Mouse (Mus musculus) forebrain, embryonic 14.5 days (tissue): Measurements from ENCODE around the gene Oprd1. TPM values are rescaled to one million over a fixed set of nuclear protein-coding genes. Genes with fewer than 3 reads are reported as not detected.
A peak's percentile ranks its signal among the peaks of the same experiment; 100 is the strongest.

ENCODE experiments used
- ATAC-seq: fragments of 200-750 bp; cut with Nextera tagmentation; 2 replicates; pipeline ENCODE4 v1.8.0; 2017; ENCODE audit warnings: mild to moderate bottlenecking, moderate library complexity
- DNase-seq: peaks from one replicate; pipeline ENCODE4 v3.0.0-alpha.2; 2015; ENCODE audit warnings: low spot score
- H3K27ac ChIP-seq: fragments of 300-500 bp; sonication (generic); 2 replicates; pipeline ENCODE4 v1.5.1; 2014; ENCODE audit warnings: low read depth, mild to moderate bottlenecking, control low read depth, low read length, moderate library complexity
- H3K27me3 ChIP-seq: fragments of 300-500 bp; sonication (generic); replicated peaks from 2 replicates; pipeline ENCODE4 v1.6.1; 2014; ENCODE audit warnings: low read length, control low read depth, mixed read lengths; ENCODE audit not compliant: control insufficient read depth, insufficient read depth
- H3K36me3 ChIP-seq: fragments of 300-500 bp; sonication (generic); 2 replicates; pipeline ENCODE4 v1.6.1; 2014; ENCODE audit warnings: low read length, control low read depth; ENCODE audit not compliant: control insufficient read depth, insufficient read depth
- H3K4me1 ChIP-seq: fragments of 300-500 bp; sonication (generic); 2 replicates; pipeline ENCODE4 v1.6.1; 2014; ENCODE audit warnings: antibody characterized with exemption, low read length, control low read depth; ENCODE audit not compliant: control insufficient read depth, insufficient read depth
- H3K4me2 ChIP-seq: fragments of 300-500 bp; sonication (generic); 2 replicates; pipeline ENCODE4 v1.6.1; 2014; ENCODE audit warnings: mild to moderate bottlenecking, control low read depth, low read length
- H3K4me3 ChIP-seq: fragments of 300-500 bp; sonication (generic); 2 replicates; pipeline ENCODE4 v1.5.1; 2014; ENCODE audit warnings: low read depth, low read length, control low read depth
- H3K9ac ChIP-seq: fragments of 300-500 bp; sonication (generic); 2 replicates; pipeline ENCODE4 v1.6.1; 2014; ENCODE audit warnings: mild to moderate bottlenecking, low read length, control low read depth, moderate library complexity
- H3K9me3 ChIP-seq: fragments of 300-500 bp; sonication (generic); replicated peaks from 2 replicates; pipeline ENCODE4 v1.6.1; 2016; ENCODE audit warnings: low read length, control low read depth, mixed read lengths; ENCODE audit not compliant: control insufficient read depth
- WGBS: fragments of 180-500 bp; shearing (Covaris S2); extraction: QIAGEN DNeasy Blood & Tissue Kit; methylation state at CpG from one replicate; pipeline ENCODE4 v1.1.7; 2014; 5-methylcytosine and 5-hydroxymethylcytosine counted together
- polyA plus RNA-seq: library from polyadenylated mRNA; unstranded; fragments of >200 nt; fragmentation: Nextera tagmentation; extraction: Ambion mirVana; gene quantifications from 2 replicates; pipeline ENCODE4 v1.2.1, GENCODE M21; 2014

Oprd1 gene
- polyA plus RNA-seq, 1 experiment from 2014 or later, result 0.05 TPM

DNA sequence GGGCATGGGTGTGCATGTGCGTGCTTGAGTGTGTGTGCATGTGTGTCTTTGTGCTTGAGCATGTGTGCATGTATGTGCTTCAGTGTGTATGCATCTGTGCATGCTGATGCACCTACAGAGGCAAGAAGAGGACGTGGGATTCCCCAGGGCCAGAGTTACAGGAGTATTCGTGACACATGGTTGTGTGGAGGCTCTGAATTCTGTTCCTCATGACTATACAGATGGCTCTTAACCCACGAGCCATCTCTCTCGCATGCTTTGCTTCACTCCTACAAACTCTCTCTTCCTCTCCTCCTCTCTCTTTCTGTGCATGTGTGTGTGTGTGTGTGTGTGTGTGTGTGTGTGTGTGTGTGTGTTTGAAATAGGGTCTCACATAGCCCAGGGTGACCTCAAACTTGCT lies 25.5 kb upstream of the Oprd1 start:
- H3K27ac ChIP-seq, result no peak overlapping the region
- WGBS, result 78% methylated on average over 5 of the region's 5 CpGs
- H3K4me1 ChIP-seq, result no peaks in the 10 kb centered on the region
- no peak overlapping the region for H3K4me2 ChIP-seq
- H3K9me3 ChIP-seq, result no peaks in the 10 kb centered on the region
- no peak for DNase-seq
- H3K27me3 ChIP-seq, result no peaks in the 10 kb centered on the region
- H3K36me3 ChIP-seq, result no peaks in the 10 kb centered on the region
- no peak overlapping the region for H3K9ac ChIP-seq
- H3K4me3 ChIP-seq, result no peak overlapping the region
- ATAC-seq, result no peak

DNA sequence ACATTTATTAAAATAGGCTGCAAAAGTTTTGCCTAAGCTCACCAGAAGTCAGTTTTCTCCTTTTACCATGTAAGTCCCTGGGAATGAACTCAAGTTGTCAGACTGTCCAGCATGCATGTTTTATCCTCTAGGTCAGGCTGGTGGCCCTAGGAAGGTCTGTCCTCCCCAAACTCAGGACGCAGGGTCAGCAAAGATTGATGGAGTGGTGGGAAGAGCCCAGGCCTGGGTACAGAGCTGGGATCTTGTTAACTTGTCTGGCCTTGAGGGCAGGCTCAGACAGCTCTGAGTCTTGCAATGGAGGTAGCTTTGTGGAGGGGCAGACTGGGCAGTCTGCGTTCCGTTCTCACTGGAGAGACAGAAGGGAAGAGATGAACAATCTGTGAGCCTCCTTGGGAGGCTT lies 25.0 kb upstream of the Oprd1 start:
- 96% methylated on average over 3 of the region's 3 CpGs for WGBS

DNA sequence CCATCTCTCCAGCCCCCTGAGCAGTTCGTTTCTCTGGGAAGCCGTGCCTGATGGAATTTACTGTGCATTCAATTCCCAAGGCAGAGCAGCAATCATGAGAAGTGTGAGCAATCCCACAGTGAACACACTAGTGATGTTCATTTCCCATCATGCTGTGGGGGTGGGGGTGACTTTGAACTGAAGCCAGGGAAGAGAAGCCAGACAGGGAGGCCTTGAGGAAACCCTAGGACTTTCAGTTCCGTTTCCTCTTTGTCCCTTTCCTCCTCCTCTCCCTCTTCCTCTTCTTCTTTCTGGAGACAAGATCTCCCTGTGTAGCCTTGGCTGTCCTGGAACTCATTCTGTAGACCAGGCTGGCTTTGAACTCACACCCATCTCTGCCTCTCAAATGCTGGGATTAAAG lies 23.1 kb upstream of the Oprd1 start:
- H3K4me1 ChIP-seq, result no peaks in the 10 kb centered on the region
- H3K9me3 ChIP-seq, result no peaks in the 10 kb centered on the region
- H3K27ac ChIP-seq, result no peak overlapping the region
- no peak for ATAC-seq
- no peak overlapping the region for H3K4me2 ChIP-seq
- H3K9ac ChIP-seq, result no peak overlapping the region
- no peaks in the 10 kb centered on the region for H3K36me3 ChIP-seq
- WGBS, result 94% methylated on average over 3 of the region's 3 CpGs
- DNase-seq, result no peak
- no peak overlapping the region for H3K4me3 ChIP-seq
- H3K27me3 ChIP-seq, result no peaks in the 10 kb centered on the region

More for the DNA sequence above, 25.0 kb upstream of the Oprd1 start:
- no peak overlapping the region for H3K9ac ChIP-seq
- no peak overlapping the region for H3K4me2 ChIP-seq
- DNase-seq, result no peak
- H3K27me3 ChIP-seq, result no peaks in the 10 kb centered on the region
- no peaks in the 10 kb centered on the region for H3K36me3 ChIP-seq
- H3K4me3 ChIP-seq, result no peak overlapping the region
- no peaks in the 10 kb centered on the region for H3K9me3 ChIP-seq
- ATAC-seq, result no peak
- H3K4me1 ChIP-seq, result no peaks in the 10 kb centered on the region
- H3K27ac ChIP-seq, result no peak overlapping the region

DNA sequence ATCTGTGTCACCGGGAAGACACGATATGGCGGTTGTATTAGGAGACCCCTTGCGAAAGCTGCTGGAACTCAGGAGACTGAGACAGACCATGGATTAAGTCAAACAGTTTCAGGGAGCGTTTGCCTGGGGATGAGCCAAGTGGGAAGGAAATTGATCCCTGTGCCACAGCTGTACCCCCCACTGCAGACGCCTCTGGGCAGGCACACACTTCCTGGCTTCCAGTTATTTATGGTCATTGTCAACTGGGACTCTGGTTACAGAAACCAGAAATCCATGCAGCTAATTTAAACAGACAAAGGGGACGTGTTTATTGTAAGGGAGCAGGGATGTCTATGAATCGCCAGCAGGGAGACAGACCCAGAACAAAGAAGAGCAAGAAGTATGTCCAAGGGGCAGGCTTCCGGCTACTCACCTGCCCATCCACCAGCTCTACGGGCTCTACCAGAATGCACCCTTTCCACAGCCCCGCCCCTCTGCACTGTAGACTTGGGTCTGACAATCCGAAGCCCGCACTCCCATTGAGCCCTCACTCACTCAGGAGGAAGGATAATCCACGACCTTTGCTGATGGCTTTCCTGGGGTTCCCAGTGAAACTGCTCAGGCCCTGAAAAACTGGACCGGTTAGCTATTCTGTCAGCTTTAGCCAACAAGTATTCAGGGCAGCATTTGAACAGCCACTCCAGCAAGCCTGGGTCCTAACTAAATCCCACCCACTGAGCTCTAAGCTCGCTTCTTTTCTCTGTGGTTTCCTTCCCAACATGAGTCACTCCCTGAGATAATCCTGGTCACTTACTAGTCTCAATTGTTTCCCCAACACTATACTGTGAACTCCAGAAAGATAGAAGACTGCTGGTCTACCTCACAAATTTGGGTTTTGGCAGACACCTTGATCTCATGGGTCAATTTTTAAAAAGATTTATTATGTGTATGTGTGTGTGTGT lies 22.3 kb upstream of the Oprd1 start:
- no peak overlapping the region for H3K9ac ChIP-seq
- no peaks in the 10 kb centered on the region for H3K27me3 ChIP-seq
- no peaks in the 10 kb centered on the region for H3K36me3 ChIP-seq
- no peak overlapping the region for H3K4me2 ChIP-seq
- DNase-seq, result no peak
- no peak overlapping the region for H3K27ac ChIP-seq
- no peak for ATAC-seq
- WGBS, result 60% methylated on average over 16 of the region's 16 CpGs
- no peaks in the 10 kb centered on the region for H3K4me1 ChIP-seq
- no peaks in the 10 kb centered on the region for H3K9me3 ChIP-seq
- no peak overlapping the region for H3K4me3 ChIP-seq

DNA sequence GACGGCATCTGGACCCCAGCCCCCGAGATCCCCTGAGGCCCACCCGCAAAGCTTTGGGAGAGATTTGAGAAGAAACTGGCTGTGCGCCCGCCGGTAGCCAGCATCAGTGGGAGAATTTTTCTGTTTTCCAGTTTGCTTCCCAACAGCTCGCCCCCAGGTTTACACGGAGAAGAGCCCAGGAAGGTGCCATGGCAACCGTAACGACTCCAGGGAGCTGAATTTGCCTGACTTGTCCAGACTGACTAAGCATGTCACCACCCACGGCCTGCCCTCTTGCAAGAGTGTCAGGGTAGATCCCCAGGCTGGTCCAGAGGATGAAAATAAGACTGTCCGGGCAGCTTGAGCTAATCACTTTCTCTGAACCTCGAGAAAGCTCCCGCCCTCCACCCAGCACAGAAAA lies 21.4 kb upstream of the Oprd1 start:
- ATAC-seq (no peak), DNase-seq (no peak)
- H3K27ac ChIP-seq, result no peak overlapping the region
- no peak overlapping the region for H3K9ac ChIP-seq
- no peaks in the 10 kb centered on the region for H3K9me3 ChIP-seq
- WGBS, result 64% methylated on average over 14 of the region's 14 CpGs
- no peaks in the 10 kb centered on the region for H3K27me3 ChIP-seq
- no peaks in the 10 kb centered on the region for H3K36me3 ChIP-seq
- no peak overlapping the region for H3K4me3 ChIP-seq
- no peak overlapping the region for H3K4me2 ChIP-seq
- H3K4me1 ChIP-seq, result no peaks in the 10 kb centered on the region

DNA sequence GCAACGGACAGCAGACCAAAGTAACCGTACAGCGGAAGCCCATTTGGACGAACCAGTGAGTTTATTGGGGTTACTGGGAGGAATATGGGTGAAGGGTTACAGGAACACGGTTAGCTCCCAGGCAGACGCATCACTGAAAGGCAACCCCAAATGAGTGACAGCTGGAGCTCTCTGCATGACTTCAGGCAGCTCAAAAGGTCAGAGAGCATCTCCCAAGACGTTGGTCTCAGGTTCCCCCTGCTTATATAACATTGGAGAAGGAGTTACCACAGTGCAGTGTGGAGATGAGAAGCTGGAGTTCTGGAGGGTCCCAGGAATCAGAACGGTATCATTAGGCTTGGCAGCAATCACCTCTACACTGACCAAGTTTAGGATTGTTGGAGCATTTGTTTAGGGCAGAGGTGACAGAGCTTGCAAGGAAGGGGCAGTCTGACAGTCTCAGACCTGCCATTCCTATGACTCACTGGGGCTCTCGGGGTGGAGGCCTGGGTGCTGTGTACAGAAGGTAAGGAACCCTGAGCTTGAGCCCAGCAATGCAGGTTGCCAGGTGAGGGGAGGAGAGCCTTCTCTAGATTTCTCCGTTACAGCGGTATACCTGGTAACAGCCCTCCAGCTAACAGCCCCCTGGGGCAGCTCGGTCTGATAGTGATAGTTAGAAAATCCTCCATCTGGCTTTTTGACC lies 12.8 kb upstream of the Oprd1 start:
- Histone ChIP-seq H3K4me2 (no peak overlapping the region), H3K4me1 (no peaks in the 10 kb centered on the region), H3K27ac (no peak overlapping the region), H3K36me3 (no peaks in the 10 kb centered on the region), H3K9me3 (no peaks in the 10 kb centered on the region), H3K27me3 (no peaks in the 10 kb centered on the region), H3K4me3 (no peak overlapping the region), H3K9ac (no peak overlapping the region)
- no peak for DNase-seq
- 71% methylated on average over 12 of the region's 12 CpGs for WGBS
- no peak for ATAC-seq

DNA sequence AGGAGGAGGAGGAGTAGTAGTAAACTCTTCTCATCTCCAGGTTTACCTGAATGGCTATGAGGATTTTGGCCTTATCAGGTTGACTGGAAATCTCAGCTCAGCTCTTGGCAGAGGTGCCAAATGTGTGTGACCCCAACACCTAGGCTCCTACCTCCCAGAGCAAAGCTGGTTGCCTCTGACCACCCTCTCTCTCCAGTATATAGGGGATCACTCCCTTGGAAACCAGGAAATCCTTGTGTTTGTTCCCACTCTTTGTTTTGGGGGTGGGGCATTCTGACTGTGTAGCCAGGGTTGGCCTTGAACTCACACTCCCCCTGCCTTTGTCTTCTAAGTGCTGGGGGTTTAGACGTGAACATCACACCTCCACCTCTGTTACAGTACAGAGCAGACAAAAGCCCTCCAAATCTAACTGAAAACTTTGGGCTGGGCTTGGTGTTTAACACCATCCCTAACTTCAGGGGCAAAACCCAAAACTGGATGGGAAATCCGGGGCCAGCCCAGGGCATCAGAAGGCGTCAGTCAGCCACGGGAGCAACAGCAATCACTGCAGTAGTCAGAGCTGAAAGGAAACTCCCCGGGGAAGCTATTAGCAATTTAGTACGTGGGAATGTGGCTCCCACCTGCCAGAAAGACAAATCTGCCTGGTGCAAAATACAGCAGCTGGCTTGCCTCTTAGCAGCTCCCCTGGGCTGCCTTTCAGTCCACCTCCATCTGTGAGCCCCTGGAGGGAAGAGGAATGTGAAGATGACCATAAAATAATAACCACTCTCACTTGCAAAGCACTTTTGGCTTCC lies 10.8 kb upstream of the Oprd1 start:
- WGBS, result 4% methylated on average over 6 of the region's 6 CpGs
- H3K9ac ChIP-seq, result no peak overlapping the region
- DNase-seq (peak; percentile 42), ATAC-seq (no peak)
- no peak overlapping the region for H3K4me3 ChIP-seq
- no peak overlapping the region for H3K4me2 ChIP-seq
- no peaks in the 10 kb centered on the region for H3K36me3 ChIP-seq
- H3K4me1 ChIP-seq, result no peaks in the 10 kb centered on the region
- H3K27me3 ChIP-seq, result no peaks in the 10 kb centered on the region
- no peak overlapping the region for H3K27ac ChIP-seq
- no peaks in the 10 kb centered on the region for H3K9me3 ChIP-seq

DNA sequence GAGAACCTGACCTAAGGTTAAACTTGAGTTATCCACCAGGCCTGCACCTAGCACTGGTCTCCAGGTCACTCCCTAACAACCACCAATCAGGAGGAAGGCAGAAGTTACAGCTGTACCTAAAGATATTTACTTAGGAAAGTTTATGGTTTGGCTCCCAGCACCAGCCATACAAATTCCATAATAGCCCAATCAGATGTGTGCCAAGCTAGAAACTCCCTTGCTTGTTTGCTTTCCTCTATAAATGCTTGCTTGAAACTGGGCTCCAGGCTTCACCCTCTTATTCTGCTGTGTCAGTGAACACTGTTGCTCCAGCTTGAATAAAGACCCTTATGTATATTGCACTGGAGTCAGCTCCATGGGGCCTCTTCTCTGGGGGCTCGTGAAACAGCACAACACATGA lies 7.4 kb upstream of the Oprd1 start:
- Histone ChIP-seq H3K4me3 (no peak overlapping the region), H3K9me3 (no peaks in the 10 kb centered on the region), H3K9ac (no peak overlapping the region), H3K4me2 (no peak overlapping the region), H3K36me3 (no peaks in the 10 kb centered on the region), H3K4me1 (no peaks in the 10 kb centered on the region), H3K27me3 (no peaks in the 10 kb centered on the region), H3K27ac (no peak overlapping the region)
- no peak for ATAC-seq
- DNase-seq, result no peak
- WGBS, result 75% methylated on average over 1 of the region's 1 CpGs
